ENCODE assay signal across 7 mouse cellular contexts in genomic region chr2:90916560-90917232, GRCm38 (mm10). TPM values are rescaled to one million over a fixed set of nuclear protein-coding genes. Genes with fewer than 3 reads are reported as not detected.
A peak's percentile ranks its signal among the peaks of the same experiment; 100 is the strongest.
DNase-seq lines count a peak whose midpoint lies in the region; ATAC-seq lines count a peak whose summit lies in the region.

No protein-coding gene starts in this region.

- WGBS in neural tube, embryonic 11.5 days = 35% methylated on average over 7 of the region's 7 CpGs
- WGBS in embryonic facial prominence, embryonic 13.5 days = 11% methylated on average over 7 of the region's 7 CpGs
- 22% methylated on average over 7 of the region's 7 CpGs for WGBS in intestine, embryonic 14.5 days
- WGBS in neural tube, embryonic 13.5 days = 36% methylated on average over 7 of the region's 7 CpGs

- peak overlapping the region; percentile 97 for H3K9ac ChIP-seq in neural tube, embryonic 11.5 days (ENCODE audit: low read length)
- H3K9ac ChIP-seq in embryonic facial prominence, embryonic 13.5 days = peak overlapping the region; percentile 99
- H3K9ac ChIP-seq in intestine, embryonic 14.5 days (ENCODE audit: low read length) = peak overlapping the region; percentile 98
- peak overlapping the region; percentile 90 for H3K9ac ChIP-seq in neural tube, embryonic 13.5 days

- no peak for DNase-seq in neural tube, embryonic 11.5 days (ENCODE audit: low spot score)
- DNase-seq in neural tube, embryonic 10.5 days (ENCODE audit: extremely low spot score, low spot score) = no peak
- DNase-seq in intestine, embryonic 14.5 days (ENCODE audit: low spot score) = no peak
- no peak for DNase-seq in adrenal gland, postnatal 14 days
- no peak for DNase-seq in kidney, postnatal 4 days

- H3K4me3 ChIP-seq in neural tube, embryonic 11.5 days (ENCODE audit: low read depth, low read length) = peak overlapping the region; percentile 74
- H3K4me3 ChIP-seq in embryonic facial prominence, embryonic 13.5 days = peak overlapping the region; percentile 67
- peak overlapping the region; percentile 64 for H3K4me3 ChIP-seq in intestine, embryonic 14.5 days (ENCODE audit: low read depth, low read length)
- peak overlapping the region; percentile 58 for H3K4me3 ChIP-seq in neural tube, embryonic 13.5 days

- H3K9me3 ChIP-seq in neural tube, embryonic 11.5 days (ENCODE audit: control insufficient read depth, low read length) = no peaks in the 10 kb centered on the region
- no peaks in the 10 kb centered on the region for H3K9me3 ChIP-seq in embryonic facial prominence, embryonic 13.5 days
- H3K9me3 ChIP-seq in intestine, embryonic 14.5 days (ENCODE audit: control insufficient read depth, low read length) = no peaks in the 10 kb centered on the region
- H3K9me3 ChIP-seq in neural tube, embryonic 13.5 days = no peaks in the 10 kb centered on the region

- peaks cover 6% of the 10 kb centered on the region; the same call in 1 of the 2 replicates for H3K4me1 ChIP-seq in neural tube, embryonic 11.5 days (ENCODE audit: control insufficient read depth, insufficient read depth, low read length)
- H3K4me1 ChIP-seq in embryonic facial prominence, embryonic 13.5 days = peaks cover 34% of the 10 kb centered on the region
- peaks cover 18% of the 10 kb centered on the region for H3K4me1 ChIP-seq in intestine, embryonic 14.5 days (replicated peaks; ENCODE audit: control insufficient read depth, insufficient read depth, low read length)
- H3K4me1 ChIP-seq in neural tube, embryonic 13.5 days (replicated peaks) = peaks cover 43% of the 10 kb centered on the region

- peak overlapping the region; percentile 72 for H3K27ac ChIP-seq in neural tube, embryonic 11.5 days (ENCODE audit: low read depth, low read length)
- H3K27ac ChIP-seq in embryonic facial prominence, embryonic 13.5 days = peak overlapping the region; percentile 96
- H3K27ac ChIP-seq in intestine, embryonic 14.5 days (ENCODE audit: low read depth) = peak overlapping the region; percentile 94
- peak overlapping the region; percentile 91 for H3K27ac ChIP-seq in neural tube, embryonic 13.5 days (replicated peaks)

- no peaks in the 10 kb centered on the region for H3K27me3 ChIP-seq in neural tube, embryonic 11.5 days (ENCODE audit: control insufficient read depth, insufficient read depth, low read length)
- H3K27me3 ChIP-seq in embryonic facial prominence, embryonic 13.5 days = no peaks in the 10 kb centered on the region
- no peaks in the 10 kb centered on the region for H3K27me3 ChIP-seq in intestine, embryonic 14.5 days (replicated peaks; ENCODE audit: control insufficient read depth, insufficient read depth, low read length)
- no peaks in the 10 kb centered on the region for H3K27me3 ChIP-seq in neural tube, embryonic 13.5 days

- H3K36me3 ChIP-seq in neural tube, embryonic 11.5 days (ENCODE audit: control insufficient read depth, insufficient read depth, low read length) = 0 out of 2 replicates have a peak, but pooled peaks cover 2% of the 10 kb centered on the region
- peaks cover 23% of the 10 kb centered on the region for H3K36me3 ChIP-seq in embryonic facial prominence, embryonic 13.5 days
- H3K36me3 ChIP-seq in intestine, embryonic 14.5 days (ENCODE audit: control insufficient read depth, insufficient read depth, low read length) = peaks cover 26% of the 10 kb centered on the region
- peaks cover 21% of the 10 kb centered on the region for H3K36me3 ChIP-seq in neural tube, embryonic 13.5 days

- peak overlapping the region; percentile 90 for H3K4me2 ChIP-seq in neural tube, embryonic 11.5 days (ENCODE audit: low read depth)
- H3K4me2 ChIP-seq in embryonic facial prominence, embryonic 13.5 days = peak overlapping the region; percentile 74
- peak overlapping the region; percentile 86 for H3K4me2 ChIP-seq in intestine, embryonic 14.5 days (ENCODE audit: low read length)
- peak overlapping the region; percentile 88 for H3K4me2 ChIP-seq in neural tube, embryonic 13.5 days

- peak; percentile 36 for ATAC-seq in neural tube, embryonic 11.5 days (ENCODE audit: insufficient read depth, low FRiP score, low TSS enrichment)
- ATAC-seq in embryonic facial prominence, embryonic 13.5 days (ENCODE audit: insufficient number of reproducible peaks, insufficient read depth, low FRiP score, low TSS enrichment, low read depth) = no peak; the same call in 1 of the 2 replicates
- peak; percentile 16; the same call in 1 of the 2 replicates for ATAC-seq in intestine, embryonic 14.5 days (replicated peaks; ENCODE audit: low FRiP score, low TSS enrichment, low read depth)
- ATAC-seq in neural tube, embryonic 13.5 days (ENCODE audit: low read depth) = peak; percentile 17; the same call in 1 of the 2 replicates

RNA-seq across cellular contexts. Expression of gene Ndufs3, which starts 12.1 kb away (rescaled TPM):
- 187 and 191 TPM in 2 replicates for polyA plus RNA-seq in neural tube, embryonic 11.5 days (2014; fragmentation: Nextera tagmentation; extraction: Ambion mirVana)
- polyA plus RNA-seq in embryonic facial prominence, embryonic 13.5 days (2015; fragmentation: Nextera tagmentation; extraction: Ambion mirVana) = 208 and 232 TPM in 2 replicates
- 244 and 251 TPM in 2 replicates for polyA plus RNA-seq in intestine, embryonic 14.5 days (2014; fragmentation: Nextera tagmentation; extraction: Ambion mirVana)
- polyA plus RNA-seq in neural tube, embryonic 13.5 days (2015; fragmentation: Nextera tagmentation; extraction: Ambion mirVana) = 211 and 216 TPM in 2 replicates
- 551 and 591 TPM in 2 replicates for total RNA-seq in adrenal gland, postnatal 14 days (2021)

RNA-seq across cellular contexts. Expression of gene Kbtbd4, which starts 12.2 kb away (rescaled TPM):
- 48.2 and 49.5 TPM in 2 replicates for polyA plus RNA-seq in neural tube, embryonic 11.5 days (2014; fragmentation: Nextera tagmentation; extraction: Ambion mirVana)
- 46.1 and 47.0 TPM in 2 replicates for polyA plus RNA-seq in embryonic facial prominence, embryonic 13.5 days (2015; fragmentation: Nextera tagmentation; extraction: Ambion mirVana)
- 26.3 and 32.4 TPM in 2 replicates for polyA plus RNA-seq in intestine, embryonic 14.5 days (2014; fragmentation: Nextera tagmentation; extraction: Ambion mirVana)
- 51.2 and 51.6 TPM in 2 replicates for polyA plus RNA-seq in neural tube, embryonic 13.5 days (2015; fragmentation: Nextera tagmentation; extraction: Ambion mirVana)
- 26.5 and 29.4 TPM in 2 replicates for total RNA-seq in adrenal gland, postnatal 14 days (2021)

RNA-seq across cellular contexts. Expression of gene Celf1, which starts 23.5 kb away (rescaled TPM):
- polyA plus RNA-seq in neural tube, embryonic 11.5 days (2014; fragmentation: Nextera tagmentation; extraction: Ambion mirVana) = 98.7 and 109 TPM in 2 replicates
- polyA plus RNA-seq in embryonic facial prominence, embryonic 13.5 days (2015; fragmentation: Nextera tagmentation; extraction: Ambion mirVana) = 82.5 and 91.3 TPM in 2 replicates
- 70.6 and 73.7 TPM in 2 replicates for polyA plus RNA-seq in intestine, embryonic 14.5 days (2014; fragmentation: Nextera tagmentation; extraction: Ambion mirVana)
- polyA plus RNA-seq in neural tube, embryonic 13.5 days (2015; fragmentation: Nextera tagmentation; extraction: Ambion mirVana) = 104 and 112 TPM in 2 replicates
- total RNA-seq in adrenal gland, postnatal 14 days (2021) = 89.9 and 97.9 TPM in 2 replicates

RNA-seq across cellular contexts. Expression of gene C1qtnf4, which starts 31.0 kb away (rescaled TPM):
- polyA plus RNA-seq in neural tube, embryonic 11.5 days (2014; fragmentation: Nextera tagmentation; extraction: Ambion mirVana) = 20.6 and 22.5 TPM in 2 replicates
- 16.7 and 21.5 TPM in 2 replicates for polyA plus RNA-seq in embryonic facial prominence, embryonic 13.5 days (2015; fragmentation: Nextera tagmentation; extraction: Ambion mirVana)
- 9.6 and 11.3 TPM in 2 replicates for polyA plus RNA-seq in intestine, embryonic 14.5 days (2014; fragmentation: Nextera tagmentation; extraction: Ambion mirVana)
- 94.0 and 113 TPM in 2 replicates for polyA plus RNA-seq in neural tube, embryonic 13.5 days (2015; fragmentation: Nextera tagmentation; extraction: Ambion mirVana)
- total RNA-seq in adrenal gland, postnatal 14 days (2021) = 2.3 and 2.8 TPM in 2 replicates
